Mouse (Mus musculus): ENCODE data around the gene Olfr657.
A peak's percentile ranks its signal among the peaks of the same experiment; 100 is the strongest.

The Olfr657 gene

DNA sequence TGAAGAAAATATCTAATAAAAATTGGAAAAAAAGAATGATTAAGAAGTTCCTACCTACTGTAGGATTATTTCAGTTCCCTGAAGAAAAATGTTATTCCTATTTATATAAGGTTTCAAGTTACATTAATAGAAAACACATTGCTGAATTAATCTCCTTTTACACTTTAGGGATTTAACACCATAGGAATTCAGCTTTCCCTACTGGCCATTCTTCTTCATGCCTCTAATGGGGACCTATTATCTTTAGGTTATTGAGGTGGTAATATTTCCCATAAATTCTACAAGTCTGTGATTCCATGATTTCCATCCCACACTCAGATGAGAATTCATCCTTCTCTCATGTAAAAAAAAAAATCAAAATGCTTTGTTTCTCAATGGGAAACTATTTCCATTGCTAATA, at the start of gene Olfr657:
TSS of gene Olfr657 (plus strand) at position 301 of the 400 bp plus-strand sequence.
- no peak for DNase-seq (ENCODE audit: extremely low spot score, low read depth, low spot score)

DNA sequence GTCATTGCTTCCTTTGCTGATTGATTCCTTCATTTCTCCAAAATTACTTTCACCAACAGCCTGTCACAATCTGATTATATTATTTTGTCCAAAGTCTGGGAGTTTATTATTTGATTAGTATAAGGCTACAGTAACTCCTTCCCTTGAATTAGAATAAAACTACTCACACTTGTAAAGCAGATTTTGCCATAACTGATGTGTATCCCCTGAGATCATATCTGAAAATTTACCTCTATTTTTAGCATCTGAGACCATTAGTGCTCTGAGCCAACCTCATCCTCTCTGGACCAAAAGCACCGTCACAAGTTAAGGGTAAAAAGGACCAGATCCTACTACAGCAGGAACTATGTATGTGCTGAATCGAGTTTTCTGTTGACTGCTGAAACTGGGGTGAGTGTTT, 47.6 kb upstream of the Olfr657 start, which contains the start of gene Olfr653:
TSS of gene Olfr653 (plus strand) at position 301 of the 400 bp plus-strand sequence.
- no peak for DNase-seq (ENCODE audit: extremely low spot score, low read depth, low spot score)

DNA sequence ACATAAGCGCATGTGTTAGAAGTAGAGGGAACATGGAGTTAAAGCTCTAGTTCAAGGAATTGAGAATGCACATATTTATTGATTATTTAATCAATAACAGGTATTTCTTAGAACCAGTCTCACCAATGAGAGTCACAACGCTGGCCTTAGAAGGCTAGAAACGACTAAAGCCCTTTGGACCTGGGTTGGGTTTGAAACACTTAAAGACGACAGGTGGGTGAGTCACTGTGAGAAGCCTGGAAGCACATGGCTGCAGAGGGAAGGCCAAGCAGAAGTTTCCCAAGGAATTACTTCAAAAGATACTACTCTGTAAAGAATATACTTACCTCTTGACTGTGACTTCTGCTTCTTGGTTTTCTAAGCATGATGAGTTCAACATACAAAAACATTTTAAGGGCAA, 43.7 kb upstream of the Olfr657 start:
- DNase-seq (ENCODE audit: extremely low spot score, low read depth, low spot score), result no peak

DNA sequence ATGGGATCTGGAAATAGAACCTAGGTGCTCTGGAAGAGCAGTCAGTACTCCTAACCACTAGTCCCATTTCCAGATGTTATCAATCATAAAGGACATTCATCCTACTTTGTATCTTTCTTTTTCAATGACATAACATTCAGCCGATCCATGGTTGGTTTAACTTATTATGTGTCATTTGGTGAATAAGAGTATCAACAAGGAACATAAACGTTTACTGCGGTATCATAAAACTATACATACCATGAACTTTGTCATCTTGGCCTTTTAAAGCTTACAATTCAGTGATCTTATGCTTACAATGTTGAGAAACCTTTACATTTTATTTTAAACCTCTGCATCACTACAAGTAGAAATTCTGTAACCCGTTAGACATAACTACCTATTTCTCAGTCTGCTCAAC, 43.2 kb upstream of the Olfr657 start:
- no peak for DNase-seq (ENCODE audit: extremely low spot score, low read depth, low spot score)

DNA sequence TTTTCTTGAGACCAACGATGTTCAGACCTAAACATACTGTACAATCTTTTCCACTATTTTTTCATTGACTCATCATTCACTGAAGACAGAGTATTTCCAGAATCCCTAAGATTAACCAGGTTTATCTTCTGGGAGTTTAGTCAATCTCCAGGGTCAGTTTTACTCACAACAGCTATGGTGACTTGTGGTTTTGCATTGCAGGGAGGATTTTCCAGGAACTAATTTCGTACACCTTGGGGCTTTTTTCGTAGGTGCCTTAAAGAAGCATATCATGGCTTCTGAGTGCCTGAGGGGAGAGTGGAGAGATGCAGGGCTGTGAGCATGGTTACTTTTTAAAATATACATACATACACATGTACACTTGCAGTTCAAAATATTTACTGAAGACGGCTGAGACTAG, 37.9 kb upstream of the Olfr657 start, which contains the start of gene Olfr654:
TSS of gene Olfr654 (plus strand) at position 301 of the 400 bp plus-strand sequence.
- no peak for DNase-seq (ENCODE audit: extremely low spot score, low read depth, low spot score)

DNA sequence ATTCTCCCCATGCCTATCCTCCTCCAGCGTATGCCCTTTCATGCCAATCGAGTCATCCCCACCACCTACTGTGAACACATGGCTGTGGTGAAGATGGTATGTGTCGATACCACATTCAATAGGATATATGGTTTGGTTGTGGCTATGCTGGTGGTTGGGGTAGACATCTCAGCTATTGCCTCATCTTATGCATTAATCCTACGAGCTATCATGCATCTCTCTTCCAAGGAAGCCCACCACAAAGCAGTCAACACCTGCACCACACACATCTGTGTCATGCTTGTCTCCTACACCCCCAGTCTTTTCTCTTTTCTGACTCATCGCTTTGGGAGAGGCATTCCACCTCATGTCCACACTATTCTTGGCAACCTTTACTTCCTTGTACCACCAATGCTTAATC, 36.3 kb upstream of the Olfr657 start:
- no peak for DNase-seq (ENCODE audit: extremely low spot score, low read depth, low spot score)

DNA sequence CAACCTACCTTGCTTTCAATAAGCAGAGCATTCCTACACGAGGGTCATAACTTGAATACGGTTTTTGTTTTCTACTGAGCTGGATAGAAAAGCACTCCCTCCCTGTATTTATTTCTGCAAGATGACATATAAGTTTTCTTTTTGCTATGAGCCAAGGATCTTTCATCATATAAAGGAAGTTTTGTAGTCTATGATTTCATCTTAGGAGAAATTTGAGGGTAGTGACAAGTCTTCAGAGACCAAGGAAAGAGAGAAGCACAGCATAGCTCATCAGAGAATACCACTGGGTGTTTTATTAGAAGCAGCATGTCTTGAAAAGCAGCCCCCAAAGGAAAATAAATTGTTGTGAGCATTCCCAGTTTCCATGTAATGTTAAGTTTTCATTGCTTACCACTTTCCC, 22.9 kb upstream of the Olfr657 start, which contains the start of gene Olfr655:
TSS of gene Olfr655 (minus strand) at position 101 of the 400 bp plus-strand sequence.
- no peak for DNase-seq (ENCODE audit: extremely low spot score, low read depth, low spot score)

DNA sequence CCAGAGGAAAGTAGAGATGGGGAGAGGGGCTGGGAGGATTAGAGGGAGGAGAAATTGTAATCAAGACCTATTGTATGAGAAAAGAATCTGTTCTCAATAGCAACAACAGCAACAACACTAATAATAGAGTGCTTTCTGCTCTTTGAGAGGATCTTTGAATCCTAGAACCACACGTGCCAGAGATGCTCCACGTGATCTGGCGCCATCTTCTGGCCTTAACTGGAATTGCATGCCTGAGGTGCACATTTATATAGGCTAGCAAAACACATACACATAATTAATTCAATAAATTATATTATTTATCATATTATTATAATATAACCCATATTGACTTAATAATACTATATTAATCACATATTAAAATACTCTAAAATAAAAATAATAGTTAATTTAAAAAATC, 21.4 kb upstream of the Olfr657 start:
- DNase-seq (ENCODE audit: extremely low spot score, low read depth, low spot score), result peak; percentile 3

DNA sequence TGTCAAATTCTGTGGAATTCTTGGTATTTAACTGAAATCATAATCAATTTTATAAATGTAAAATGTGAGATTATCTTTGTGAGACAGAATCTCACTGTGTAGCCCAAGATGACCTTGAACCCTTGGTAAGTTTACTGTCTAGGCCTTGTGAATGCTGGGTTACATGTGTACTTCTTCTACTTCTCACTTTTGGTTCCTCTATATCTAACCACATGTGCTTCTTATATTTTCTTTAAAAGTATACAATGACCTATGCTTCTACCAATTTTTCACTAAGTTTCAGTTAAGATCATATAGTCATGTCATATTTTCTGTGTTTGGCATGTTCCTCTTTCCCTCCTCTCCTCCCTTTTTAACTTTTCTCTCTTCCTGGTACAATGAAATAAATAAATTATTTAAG, 19.9 kb upstream of the Olfr657 start:
- no peak for DNase-seq (ENCODE audit: extremely low spot score, low read depth, low spot score)

DNA sequence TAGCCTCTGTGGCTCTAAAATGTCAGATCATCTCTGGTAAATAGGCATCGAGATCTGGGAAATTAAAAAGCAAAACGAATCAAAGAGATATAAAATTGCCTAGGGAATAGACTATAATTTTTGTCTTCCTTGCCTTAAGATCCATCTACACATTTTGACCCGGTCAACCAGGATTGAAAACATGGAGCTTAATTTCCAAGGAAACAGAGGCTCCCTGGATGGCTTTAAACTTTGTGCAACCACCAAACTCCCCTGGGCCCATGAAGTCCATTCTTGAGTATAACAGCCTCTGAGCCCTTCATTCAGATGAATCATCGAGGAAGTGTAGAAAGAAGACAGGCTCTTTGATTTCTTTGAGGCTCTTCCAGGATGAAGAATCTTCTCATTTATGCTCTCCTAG, 10.9 kb upstream of the Olfr657 start, which contains the start of gene Olfr656:
TSS of gene Olfr656 (plus strand) at position 301 of the 400 bp plus-strand sequence.
- no peak for DNase-seq (ENCODE audit: extremely low spot score, low read depth, low spot score)

DNA sequence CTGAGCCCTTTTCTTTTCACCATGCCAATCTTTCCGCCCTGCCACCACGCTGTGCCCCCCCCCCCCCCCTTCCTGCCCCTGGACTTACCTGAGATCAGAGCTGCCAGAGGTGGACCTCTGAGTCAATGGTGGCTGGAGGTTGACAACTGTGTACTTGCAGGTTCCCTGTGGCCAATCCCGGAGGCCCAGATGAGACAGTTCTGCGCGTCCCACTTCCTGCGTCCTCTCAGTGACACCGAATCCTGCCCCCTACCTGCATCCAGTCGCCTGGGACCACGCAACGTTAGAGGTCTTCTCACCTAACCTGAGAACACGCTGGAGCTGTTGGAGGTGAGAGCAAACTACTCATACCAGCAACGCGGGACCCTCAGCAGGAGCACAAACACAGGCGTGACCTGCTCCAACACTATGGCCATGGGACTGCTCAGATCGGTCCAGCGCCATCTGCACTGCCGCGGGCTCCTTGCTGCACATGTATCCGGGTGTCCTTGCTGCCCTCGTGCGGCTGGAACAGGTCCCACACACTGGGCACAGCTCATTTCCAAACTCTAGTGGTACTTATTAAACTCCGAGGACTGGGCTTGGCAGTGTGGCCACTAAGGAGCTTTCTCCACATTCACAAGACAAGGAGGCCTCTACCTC, 22.4 kb downstream of the Olfr657 start, which contains the start of gene Olfr658:
TSS of gene Olfr658 (minus strand) at position 465 of the 642 bp plus-strand sequence.
- DNase-seq (ENCODE audit: extremely low spot score, low read depth, low spot score), result peak; percentile 5

DNA sequence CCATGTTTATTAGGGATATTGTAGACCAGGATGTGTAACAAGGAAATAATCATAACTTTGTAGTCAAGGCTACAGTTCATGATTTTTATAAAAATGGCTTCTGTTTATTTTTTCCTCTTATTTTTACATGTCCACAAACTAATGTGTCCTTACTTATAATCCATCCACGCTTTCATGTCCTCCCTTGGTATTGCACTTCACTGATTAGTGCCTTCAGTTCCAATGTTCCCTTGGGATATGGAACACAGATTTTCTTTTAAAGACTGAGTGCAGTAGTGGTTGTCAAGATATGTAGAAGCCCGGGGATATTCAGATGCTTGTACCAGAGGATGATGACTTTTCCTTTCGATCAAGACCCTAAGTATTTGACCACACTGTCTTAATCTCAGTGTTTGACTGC, 41.9 kb downstream of the Olfr657 start, which contains the start of gene Olfr659:
TSS of gene Olfr659 (plus strand) at position 301 of the 400 bp plus-strand sequence.
- DNase-seq (ENCODE audit: extremely low spot score, low read depth, low spot score), result no peak

DNA sequence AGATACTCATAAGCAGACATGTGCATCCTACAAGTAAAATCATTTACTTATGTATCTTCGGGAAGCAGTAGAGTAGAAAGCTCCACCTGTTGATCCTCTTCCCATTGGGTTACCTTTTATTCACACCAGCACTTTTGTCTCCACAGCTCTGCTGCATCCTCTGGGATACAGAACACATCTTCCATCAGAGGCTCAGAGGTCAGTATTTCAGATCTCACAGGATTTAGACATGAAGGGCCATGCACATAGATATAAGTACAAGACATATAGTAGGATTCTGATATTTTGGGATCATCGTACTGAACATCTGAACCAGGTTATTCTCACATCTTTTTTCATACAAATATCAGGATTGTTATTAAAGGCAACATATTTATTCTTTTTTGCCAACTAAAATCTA, 61.6 kb downstream of the Olfr657 start, which contains the start of gene Olfr661:
TSS of gene Olfr661 (plus strand) at position 301 of the 400 bp plus-strand sequence.
- DNase-seq (ENCODE audit: extremely low spot score, low read depth, low spot score), result no peak
